Mouse (Mus musculus): ENCODE measurements around the gene Izumo4. TPM values are rescaled to one million over a fixed set of nuclear protein-coding genes. Genes with fewer than 3 reads are reported as not detected.

Izumo4 gene
- polyA plus RNA-seq (2015; fragmentation: Illumina TruSeq; extraction: RNeasy Lipid Tissue Mini Kit (QIAGEN cat#74804); ENCODE audit: insufficient read depth, low read depth, low replicate concordance) = 24.6 TPM

GRCm38 (mm10) chr10:80701721-80702535 is at the start of gene Izumo4, which contains the start of gene Mob3a:
Izumo4 (plus strand) TSS chr10:80702184.
Mob3a (minus strand) TSS chr10:80701977.

GRCm38 (mm10) chr10:80656863-80657623 is 44.9 kb upstream of the Izumo4 start, which contains the start of gene Btbd2:
Btbd2 (minus strand) TSS chr10:80657071.

GRCm38 (mm10) chr10:80677942-80678436 is 24.0 kb upstream of the Izumo4 start, which contains the start of gene Mknk2:
Mknk2 (minus strand) TSS chr10:80678112.

GRCm38 (mm10) chr10:80742180-80742978 is 40.4 kb downstream of the Izumo4 start, which contains the start of gene Ap3d1:
Ap3d1 (minus strand) TSS chr10:80742264.

GRCm38 (mm10) chr10:80754594-80755290 is 52.8 kb downstream of the Izumo4 start, which contains the start of gene Dot1l:
Dot1l (plus strand) TSS chr10:80755206.

Other genes starting within 250 kb of the Izumo4 start
- gene Onecut3, start 207.3 kb upstream of the Izumo4 start, polyA plus RNA-seq (2015; fragmentation: Illumina TruSeq; extraction: RNeasy Lipid Tissue Mini Kit (QIAGEN cat#74804); ENCODE audit: insufficient read depth, low read depth, low replicate concordance) = not detected
- gene Atp8b3, start 163.1 kb upstream of the Izumo4 start, polyA plus RNA-seq (2015; fragmentation: Illumina TruSeq; extraction: RNeasy Lipid Tissue Mini Kit (QIAGEN cat#74804); ENCODE audit: insufficient read depth, low read depth, low replicate concordance) = not detected
- gene Rexo1, start 140.6 kb upstream of the Izumo4 start, polyA plus RNA-seq (2015; fragmentation: Illumina TruSeq; extraction: RNeasy Lipid Tissue Mini Kit (QIAGEN cat#74804); ENCODE audit: insufficient read depth, low read depth, low replicate concordance) = 6.7 TPM
- gene Klf16, start 124.9 kb upstream of the Izumo4 start, polyA plus RNA-seq (2015; fragmentation: Illumina TruSeq; extraction: RNeasy Lipid Tissue Mini Kit (QIAGEN cat#74804); ENCODE audit: insufficient read depth, low read depth, low replicate concordance) = 3.2 TPM
- 20.8 TPM for gene Abhd17a, start 111.8 kb upstream of the Izumo4 start, polyA plus RNA-seq (2015; fragmentation: Illumina TruSeq; extraction: RNeasy Lipid Tissue Mini Kit (QIAGEN cat#74804); ENCODE audit: insufficient read depth, low read depth, low replicate concordance)
- gene Scamp4, start 99.3 kb upstream of the Izumo4 start, polyA plus RNA-seq (2015; fragmentation: Illumina TruSeq; extraction: RNeasy Lipid Tissue Mini Kit (QIAGEN cat#74804); ENCODE audit: insufficient read depth, low read depth, low replicate concordance) = 17.1 TPM
- not detected for gene Adat3, start 99.3 kb upstream of the Izumo4 start, polyA plus RNA-seq (2015; fragmentation: Illumina TruSeq; extraction: RNeasy Lipid Tissue Mini Kit (QIAGEN cat#74804); ENCODE audit: insufficient read depth, low read depth, low replicate concordance)
- 1.0 TPM for gene Gm49322, start 96.2 kb upstream of the Izumo4 start, polyA plus RNA-seq (2015; fragmentation: Illumina TruSeq; extraction: RNeasy Lipid Tissue Mini Kit (QIAGEN cat#74804); ENCODE audit: insufficient read depth, low read depth, low replicate concordance)
- 47.7 TPM for gene Csnk1g2, start 79.3 kb upstream of the Izumo4 start, polyA plus RNA-seq (2015; fragmentation: Illumina TruSeq; extraction: RNeasy Lipid Tissue Mini Kit (QIAGEN cat#74804); ENCODE audit: insufficient read depth, low read depth, low replicate concordance)
- gene Btbd2, start 45.1 kb upstream of the Izumo4 start, polyA plus RNA-seq (2015; fragmentation: Illumina TruSeq; extraction: RNeasy Lipid Tissue Mini Kit (QIAGEN cat#74804); ENCODE audit: insufficient read depth, low read depth, low replicate concordance) = 7.6 TPM
- gene Mknk2, start 24.1 kb upstream of the Izumo4 start, polyA plus RNA-seq (2015; fragmentation: Illumina TruSeq; extraction: RNeasy Lipid Tissue Mini Kit (QIAGEN cat#74804); ENCODE audit: insufficient read depth, low read depth, low replicate concordance) = 15.8 TPM
- 3.8 TPM for gene Mob3a, start 207 bp upstream of the Izumo4 start, polyA plus RNA-seq (2015; fragmentation: Illumina TruSeq; extraction: RNeasy Lipid Tissue Mini Kit (QIAGEN cat#74804); ENCODE audit: insufficient read depth, low read depth, low replicate concordance)
- 48.4 TPM for gene Ap3d1, start 40.1 kb downstream of the Izumo4 start, polyA plus RNA-seq (2015; fragmentation: Illumina TruSeq; extraction: RNeasy Lipid Tissue Mini Kit (QIAGEN cat#74804); ENCODE audit: insufficient read depth, low read depth, low replicate concordance)
- 7.8 TPM for gene Dot1l, start 53.0 kb downstream of the Izumo4 start, polyA plus RNA-seq (2015; fragmentation: Illumina TruSeq; extraction: RNeasy Lipid Tissue Mini Kit (QIAGEN cat#74804); ENCODE audit: insufficient read depth, low read depth, low replicate concordance)
- 9.5 TPM for gene Sf3a2, start 96.0 kb downstream of the Izumo4 start, polyA plus RNA-seq (2015; fragmentation: Illumina TruSeq; extraction: RNeasy Lipid Tissue Mini Kit (QIAGEN cat#74804); ENCODE audit: insufficient read depth, low read depth, low replicate concordance)
- 17.7 TPM for gene Plekhj1, start 96.4 kb downstream of the Izumo4 start, polyA plus RNA-seq (2015; fragmentation: Illumina TruSeq; extraction: RNeasy Lipid Tissue Mini Kit (QIAGEN cat#74804); ENCODE audit: insufficient read depth, low read depth, low replicate concordance)
- not detected for gene Amh, start 103.1 kb downstream of the Izumo4 start, polyA plus RNA-seq (2015; fragmentation: Illumina TruSeq; extraction: RNeasy Lipid Tissue Mini Kit (QIAGEN cat#74804); ENCODE audit: insufficient read depth, low read depth, low replicate concordance)
- not detected for gene Jsrp1, start 111.3 kb downstream of the Izumo4 start, polyA plus RNA-seq (2015; fragmentation: Illumina TruSeq; extraction: RNeasy Lipid Tissue Mini Kit (QIAGEN cat#74804); ENCODE audit: insufficient read depth, low read depth, low replicate concordance)
- 185 TPM for gene Oaz1, start 124.5 kb downstream of the Izumo4 start, polyA plus RNA-seq (2015; fragmentation: Illumina TruSeq; extraction: RNeasy Lipid Tissue Mini Kit (QIAGEN cat#74804); ENCODE audit: insufficient read depth, low read depth, low replicate concordance)
- not detected for gene Lingo3, start 141.9 kb downstream of the Izumo4 start, polyA plus RNA-seq (2015; fragmentation: Illumina TruSeq; extraction: RNeasy Lipid Tissue Mini Kit (QIAGEN cat#74804); ENCODE audit: insufficient read depth, low read depth, low replicate concordance)
- 38.7 TPM for gene Lsm7, start 153.0 kb downstream of the Izumo4 start, polyA plus RNA-seq (2015; fragmentation: Illumina TruSeq; extraction: RNeasy Lipid Tissue Mini Kit (QIAGEN cat#74804); ENCODE audit: insufficient read depth, low read depth, low replicate concordance)
- 7.9 TPM for gene Sppl2b, start 153.1 kb downstream of the Izumo4 start, polyA plus RNA-seq (2015; fragmentation: Illumina TruSeq; extraction: RNeasy Lipid Tissue Mini Kit (QIAGEN cat#74804); ENCODE audit: insufficient read depth, low read depth, low replicate concordance)
- gene Tmprss9, start 169.7 kb downstream of the Izumo4 start, polyA plus RNA-seq (2015; fragmentation: Illumina TruSeq; extraction: RNeasy Lipid Tissue Mini Kit (QIAGEN cat#74804); ENCODE audit: insufficient read depth, low read depth, low replicate concordance) = not detected
- gene Timm13, start 198.8 kb downstream of the Izumo4 start, polyA plus RNA-seq (2015; fragmentation: Illumina TruSeq; extraction: RNeasy Lipid Tissue Mini Kit (QIAGEN cat#74804); ENCODE audit: insufficient read depth, low read depth, low replicate concordance) = 31.2 TPM
- 2.3 TPM for gene Lmnb2, start 216.1 kb downstream of the Izumo4 start, polyA plus RNA-seq (2015; fragmentation: Illumina TruSeq; extraction: RNeasy Lipid Tissue Mini Kit (QIAGEN cat#74804); ENCODE audit: insufficient read depth, low read depth, low replicate concordance)
- gene Gadd45b, start 227.9 kb downstream of the Izumo4 start, polyA plus RNA-seq (2015; fragmentation: Illumina TruSeq; extraction: RNeasy Lipid Tissue Mini Kit (QIAGEN cat#74804); ENCODE audit: insufficient read depth, low read depth, low replicate concordance) = 4.3 TPM